Mouse (Mus musculus): Measurements from ENCODE around the gene Gm29106. TPM values are rescaled to one million over a fixed set of nuclear protein-coding genes. Genes with fewer than 3 reads are reported as not detected.
"Not testable (repeated sequence)": the region's sequence is repeated elsewhere in the genome, so short reads cannot be mapped to it uniquely, and the experiment has no call there.

Gene Gm29106
- not detected for total RNA-seq (2021)
- long read RNA-seq, experiment 1: 0 reads
- long read RNA-seq, experiment 2: 0 reads

DNA sequence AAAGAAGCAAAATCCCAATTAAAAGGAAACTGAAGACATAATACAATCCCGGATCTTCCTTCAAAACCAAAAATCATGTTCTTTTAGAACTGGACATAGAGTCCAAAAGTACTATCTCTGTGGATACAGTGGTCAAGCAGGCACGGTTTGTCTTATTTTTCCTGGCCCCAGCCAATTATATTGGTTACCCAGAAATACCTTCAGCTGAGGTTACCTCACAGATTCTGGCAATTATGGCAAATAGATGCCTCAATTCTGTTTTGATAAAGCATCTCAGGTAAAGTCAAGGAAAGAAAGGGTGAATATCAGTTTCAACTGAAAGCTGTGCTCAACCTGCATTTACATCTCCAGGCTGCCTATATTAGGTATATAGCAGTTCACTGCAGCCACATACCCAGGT, at the start of gene Gm29106:
TSS of gene Gm29106 (plus strand) at position 301 of the 400 bp plus-strand sequence.
- intact Hi-C loops (cut with DNase I); DNase-seq (ENCODE audit: low spot score in 2 of 2): not testable (repeated sequence)

DNA sequence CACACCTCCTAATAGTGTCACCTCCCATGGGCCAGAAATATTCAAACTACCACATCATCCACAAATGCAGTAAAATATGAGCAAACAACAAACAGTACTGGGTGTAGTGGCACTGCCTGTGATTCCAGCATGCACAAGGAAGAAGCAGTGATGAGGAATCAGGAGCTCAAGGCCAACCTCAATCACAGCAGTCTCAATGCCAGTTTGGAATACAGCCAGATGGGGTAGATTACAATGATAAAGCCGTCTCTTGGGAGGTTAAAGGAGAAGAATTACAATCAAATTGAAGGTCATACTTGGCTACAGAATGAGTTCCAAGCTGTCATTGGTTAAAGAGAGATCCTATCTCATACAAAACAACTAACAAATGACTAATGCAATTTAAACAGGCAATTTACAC, 52.2 kb downstream of the Gm29106 start:
- no peak for DNase-seq (ENCODE audit: low spot score in 2 of 2)
- intact Hi-C loops (cut with DNase I): no loop called here

DNA sequence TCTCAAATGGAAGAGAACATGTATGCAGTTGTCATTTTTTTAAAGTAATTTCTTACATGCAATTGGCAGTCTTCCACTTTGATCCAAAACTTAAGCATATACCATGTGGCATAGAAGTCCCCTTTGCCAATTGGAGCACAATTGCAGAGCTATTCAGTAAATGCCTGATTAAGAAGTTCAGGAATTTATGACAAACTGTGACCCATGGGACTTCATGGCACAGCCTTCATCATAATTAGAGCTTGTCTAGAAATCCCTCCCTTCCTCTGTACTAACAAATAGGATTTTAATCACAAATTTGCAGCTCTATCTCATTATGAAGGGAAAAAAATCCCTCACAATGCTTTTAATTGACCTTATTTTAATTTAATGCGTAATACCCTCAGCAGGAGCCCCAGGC, 59.7 kb downstream of the Gm29106 start:
- intact Hi-C loops (cut with DNase I): no loop called here
- DNase-seq (ENCODE audit: low spot score in 2 of 2): no peak

Other genes starting within 250 kb of the Gm29106 start
- not detected for gene Gm28168, start 248.5 kb upstream of the Gm29106 start, total RNA-seq (2021)
- not detected for gene Gm7145, start 210.6 kb upstream of the Gm29106 start, total RNA-seq (2021)
- gene Tsn, start 135.2 kb downstream of the Gm29106 start, total RNA-seq (2021): 100 to 1,000 TPM; 101 TPM
- gene Nifk, start 145.3 kb downstream of the Gm29106 start, total RNA-seq (2021): 10 to 100 TPM; 22.6 to 25.2 TPM
- gene Clasp1, start 212.5 kb downstream of the Gm29106 start, total RNA-seq (2021): 100 to 1,000 TPM; 119 to 135 TPM

Data from left cerebral cortex, postnatal 14 days (tissue).